32 mouse cellular contexts compared by ENCODE assay signal in genomic region chr10:120759883-120760282, GRCm38 (mm10).
"Had no signal": no experiment of that assay in that cellular context is flagged by ENCODE, and none has a peak within 500 bp of the region (broad histone marks: within the 10 kb centered on the region; RNA-seq: fewer than 3 reads in every experiment).

No protein-coding gene starts in this region.

- H3K4me3 ChIP-seq: limb, embryonic 10.5 days; limb, embryonic 12.5 days; limb, embryonic 13.5 days; limb, embryonic 15.5 days; liver, embryonic 12.5 days; liver, embryonic 13.5 days; liver, embryonic 15.5 days; lung, embryonic 15.5 days; megakaryocyte, embryonic 14.5 days; midbrain, embryonic 10.5 days; midbrain, embryonic 12.5 days; midbrain, embryonic 13.5 days; midbrain, embryonic 15.5 days; myocyte; neural tube, embryonic 12.5 days had no signal

- DNase-seq: left cerebral cortex, postnatal 4 days; liver; liver, embryonic 13.5 days; liver, postnatal 0 days; lung, adult 18-20 months; lung, adult 2 months; lung, embryonic 14.5 days; lung, postnatal 10 days; lung, postnatal 14 days; lung, postnatal 36 days; lung, postnatal 4 days; midbrain, embryonic 14.5 days had no signal

- H3K9me3 ChIP-seq: limb, embryonic 10.5 days; limb, embryonic 15.5 days; liver, embryonic 12.5 days; liver, embryonic 13.5 days; liver, embryonic 15.5 days; lung, embryonic 15.5 days; megakaryocyte, embryonic 14.5 days; midbrain, embryonic 10.5 days; midbrain, embryonic 12.5 days; midbrain, embryonic 13.5 days; midbrain, embryonic 15.5 days; neural tube, embryonic 12.5 days had no signal

- H3K27me3 ChIP-seq: limb, embryonic 12.5 days; limb, embryonic 13.5 days; limb, embryonic 15.5 days; liver, embryonic 12.5 days; liver, embryonic 13.5 days; liver, embryonic 15.5 days; lung, embryonic 15.5 days; midbrain, embryonic 12.5 days; midbrain, embryonic 13.5 days; midbrain, embryonic 15.5 days; neural tube, embryonic 12.5 days had no signal

- H3K4me2 ChIP-seq: limb, embryonic 12.5 days; limb, embryonic 13.5 days; limb, embryonic 15.5 days; liver, embryonic 11.5 days; liver, embryonic 12.5 days; liver, embryonic 13.5 days; liver, embryonic 15.5 days; lung, embryonic 14.5 days; lung, embryonic 15.5 days; midbrain, embryonic 11.5 days; midbrain, embryonic 12.5 days; midbrain, embryonic 13.5 days; midbrain, embryonic 15.5 days; neural tube, embryonic 12.5 days had no signal

- H3K4me1 ChIP-seq: liver, embryonic 12.5 days; liver, embryonic 13.5 days; liver, embryonic 15.5 days; megakaryocyte, embryonic 14.5 days had no signal

- ATAC-seq: liver, embryonic 12.5 days; liver, postnatal 0 days; lung, postnatal 0 days; midbrain, embryonic 13.5 days; midbrain, embryonic 15.5 days; midbrain, embryonic 16.5 days had no signal

- H3K36me3 ChIP-seq: limb, embryonic 10.5 days; limb, embryonic 12.5 days; limb, embryonic 13.5 days; limb, embryonic 15.5 days; liver, embryonic 12.5 days; liver, embryonic 13.5 days; liver, embryonic 15.5 days; lung, embryonic 15.5 days; midbrain, embryonic 10.5 days; midbrain, embryonic 12.5 days; midbrain, embryonic 13.5 days; midbrain, embryonic 15.5 days; neural tube, embryonic 12.5 days had no signal

- H3K27ac ChIP-seq: limb, embryonic 10.5 days; limb, embryonic 12.5 days; limb, embryonic 13.5 days; limb, embryonic 15.5 days; liver, embryonic 12.5 days; liver, embryonic 13.5 days; liver, embryonic 14.5 days; liver, embryonic 15.5 days; lung, embryonic 15.5 days; macrophage; midbrain, embryonic 10.5 days; midbrain, embryonic 12.5 days; midbrain, embryonic 13.5 days; midbrain, embryonic 15.5 days; neural tube, embryonic 12.5 days had no signal

- H3K9ac ChIP-seq: limb, embryonic 12.5 days; limb, embryonic 13.5 days; limb, embryonic 15.5 days; liver, embryonic 12.5 days; liver, embryonic 13.5 days; liver, embryonic 14.5 days; liver, embryonic 15.5 days; liver, postnatal 0 days; lung, embryonic 14.5 days; lung, embryonic 15.5 days; midbrain, embryonic 12.5 days; midbrain, embryonic 13.5 days; midbrain, embryonic 15.5 days; neural tube, embryonic 12.5 days had no signal
